Mouse (Mus musculus) NIH3T3 (cell line): ENCODE measurements around the gene Pgap1.

Source experiments
- DNase-seq: peaks from one replicate; pipeline ENCODE4 v3.0.0-alpha.2; 2012; ENCODE audit warnings: low read depth

Pgap1 gene

GRCm38 (mm10) chr1:54520062-54520577 lies 37.4 kb downstream of the Pgap1 start:
- DNase-seq = no peak

GRCm38 (mm10) chr1:54513836-54514235 lies 43.6 kb downstream of the Pgap1 start:
- DNase-seq = peak; percentile 48

- no peak for DNase-seq
Observed at GRCm38 (mm10) chr1:54498496-54498895, 59.0 kb downstream of the Pgap1 start.

- DNase-seq = no peak
Observed at GRCm38 (mm10) chr1:54496254-54496653, 61.2 kb downstream of the Pgap1 start.

GRCm38 (mm10) chr1:54493496-54493895 lies 64.0 kb downstream of the Pgap1 start:
- no peak for DNase-seq

GRCm38 (mm10) chr1:54492435-54492841 lies 65.0 kb downstream of the Pgap1 start:
- DNase-seq = peak; percentile 44

- DNase-seq = no peak
Observed at GRCm38 (mm10) chr1:54484744-54485420, 72.6 kb downstream of the Pgap1 start.

- DNase-seq = no peak
Observed at GRCm38 (mm10) chr1:54480491-54480890, 77.0 kb downstream of the Pgap1 start.

- DNase-seq = no peak
Observed at GRCm38 (mm10) chr1:54468662-54469061, 88.8 kb downstream of the Pgap1 start.

GRCm38 (mm10) chr1:54467366-54467765 lies 90.1 kb downstream of the Pgap1 start:
- DNase-seq = peak; percentile 72

GRCm38 (mm10) chr1:54452116-54452515 lies 105.4 kb downstream of the Pgap1 start:
- no peak for DNase-seq

- no peak for DNase-seq
Observed at GRCm38 (mm10) chr1:54448833-54449232, 108.7 kb downstream of the Pgap1 start.

- DNase-seq = no peak
Observed at GRCm38 (mm10) chr1:54443641-54444040, 113.8 kb downstream of the Pgap1 start.

GRCm38 (mm10) chr1:54439080-54439476 lies 118.4 kb downstream of the Pgap1 start:
- no peak for DNase-seq

- DNase-seq = peak; percentile 97
Observed at GRCm38 (mm10) chr1:54438340-54439079, 119.0 kb downstream of the Pgap1 start, which contains the start of gene Gtf3c3. Gtf3c3 (minus strand) TSS chr1:54438971.
